Mouse (Mus musculus): ENCODE results near the gene Palld. TPM values are rescaled to one million over a fixed set of nuclear protein-coding genes. Genes with fewer than 3 reads are reported as not detected.

Palld gene
- total RNA-seq, 1 experiment from 2014 or later = 35.1 TPM

DNA sequence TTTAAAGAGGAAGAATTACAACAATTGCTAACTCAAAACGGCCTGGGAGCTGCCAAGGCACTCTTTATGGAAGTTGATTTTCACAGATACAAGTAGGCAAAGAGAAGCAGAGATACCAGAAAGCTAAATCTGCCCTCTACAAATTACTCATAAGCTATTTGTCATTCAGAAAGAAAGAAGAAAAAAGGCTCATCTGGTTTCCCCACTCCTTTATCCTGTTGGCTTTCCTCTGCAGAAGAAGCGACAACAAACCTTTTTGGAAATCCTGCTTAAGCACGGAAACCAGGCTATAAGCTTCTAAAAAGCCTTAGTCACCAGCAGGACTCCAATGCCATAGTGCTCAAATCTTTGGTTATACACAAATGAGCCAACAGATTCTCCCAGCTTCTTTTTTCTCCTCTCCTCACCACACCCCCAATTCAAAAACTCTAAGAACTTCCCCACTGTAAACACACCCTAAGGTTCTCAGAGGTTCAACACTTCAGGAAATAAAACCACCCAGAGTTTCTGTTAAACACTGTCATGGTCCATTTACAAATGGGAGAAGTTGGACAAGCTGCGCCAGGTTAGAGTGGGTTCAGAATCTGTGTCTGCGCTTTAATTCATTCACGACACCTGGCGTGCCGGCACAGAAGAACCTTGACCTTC lies 349.6 kb downstream of the Palld start:
- no peak for DNase-seq

DNA sequence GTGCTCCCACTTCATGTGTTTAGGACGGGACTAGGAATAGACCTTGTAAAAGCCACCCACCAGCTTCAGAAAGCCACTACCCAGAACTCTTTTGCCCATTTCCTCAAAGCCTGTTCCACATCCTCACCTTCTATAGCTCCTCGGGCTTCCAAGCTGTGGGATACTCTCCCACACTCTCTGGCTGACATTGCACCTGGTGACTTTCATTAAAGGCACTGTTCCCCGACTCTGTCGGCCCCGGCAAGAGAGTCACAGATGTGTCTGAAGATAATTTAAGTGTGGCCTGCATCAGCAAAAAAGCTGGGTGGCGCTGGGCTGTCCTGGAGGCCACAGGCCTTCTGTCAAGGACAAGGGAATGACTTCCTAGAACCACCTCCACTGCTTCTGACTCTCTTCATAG lies 350.3 kb downstream of the Palld start:
- DNase-seq = peak; percentile 37

DNA sequence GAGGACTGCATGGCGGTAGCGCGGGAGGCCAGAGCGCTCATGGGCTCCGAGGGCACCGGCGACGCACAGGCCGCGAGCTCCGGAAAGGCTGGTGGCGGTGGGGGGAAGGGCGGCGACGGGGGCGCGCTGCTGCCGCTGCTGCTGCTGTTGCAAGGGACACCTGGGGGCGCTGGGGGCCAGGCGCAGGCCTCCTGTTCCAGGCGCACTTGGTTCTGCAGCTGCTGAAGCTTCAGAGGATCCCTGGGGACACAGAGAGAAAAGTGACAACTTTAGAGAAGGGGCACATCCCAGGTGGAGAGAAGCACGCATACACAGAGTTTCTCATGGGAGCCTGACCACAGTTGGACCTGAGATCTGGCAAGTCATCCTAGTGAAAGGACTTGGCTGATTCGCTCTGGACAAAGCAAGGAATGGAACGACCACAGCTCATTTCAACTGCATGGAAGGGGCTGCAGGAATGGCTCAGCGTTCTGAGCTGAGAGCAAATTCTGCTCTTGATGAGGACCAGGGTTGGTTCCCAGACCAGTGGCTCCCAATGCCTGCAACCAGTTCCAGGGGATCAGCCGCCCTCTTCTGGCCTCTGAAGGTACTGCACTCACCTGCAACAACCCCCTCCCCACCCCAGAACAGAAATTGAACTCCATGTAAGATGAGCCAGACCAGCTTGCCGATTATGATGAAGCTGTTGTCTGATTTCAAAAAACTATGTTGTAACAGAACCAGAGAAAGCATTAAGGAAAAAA lies 352.3 kb downstream of the Palld start:
- DNase-seq = no peak

DNA sequence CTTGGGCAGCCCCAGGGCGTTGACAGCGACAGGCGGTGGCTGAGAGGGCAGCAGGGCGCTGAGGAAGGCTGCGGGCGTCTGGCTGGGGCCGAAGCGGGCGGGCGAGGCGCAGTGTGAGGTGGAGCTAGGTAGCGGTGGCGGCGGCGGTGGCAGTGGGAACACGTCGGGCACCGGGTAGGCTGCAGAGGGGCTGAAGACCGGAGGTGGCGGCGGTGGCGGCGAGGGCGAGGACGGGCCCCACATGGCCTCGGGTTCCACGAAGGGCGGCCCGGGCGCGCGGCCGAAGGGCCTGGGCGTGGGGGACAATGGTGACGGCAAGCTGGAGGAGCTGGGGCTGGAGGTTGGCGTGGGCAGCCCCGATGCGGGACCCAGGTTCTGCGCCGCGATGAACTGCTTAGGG lies 352.9 kb downstream of the Palld start:
- DNase-seq = no peak

DNA sequence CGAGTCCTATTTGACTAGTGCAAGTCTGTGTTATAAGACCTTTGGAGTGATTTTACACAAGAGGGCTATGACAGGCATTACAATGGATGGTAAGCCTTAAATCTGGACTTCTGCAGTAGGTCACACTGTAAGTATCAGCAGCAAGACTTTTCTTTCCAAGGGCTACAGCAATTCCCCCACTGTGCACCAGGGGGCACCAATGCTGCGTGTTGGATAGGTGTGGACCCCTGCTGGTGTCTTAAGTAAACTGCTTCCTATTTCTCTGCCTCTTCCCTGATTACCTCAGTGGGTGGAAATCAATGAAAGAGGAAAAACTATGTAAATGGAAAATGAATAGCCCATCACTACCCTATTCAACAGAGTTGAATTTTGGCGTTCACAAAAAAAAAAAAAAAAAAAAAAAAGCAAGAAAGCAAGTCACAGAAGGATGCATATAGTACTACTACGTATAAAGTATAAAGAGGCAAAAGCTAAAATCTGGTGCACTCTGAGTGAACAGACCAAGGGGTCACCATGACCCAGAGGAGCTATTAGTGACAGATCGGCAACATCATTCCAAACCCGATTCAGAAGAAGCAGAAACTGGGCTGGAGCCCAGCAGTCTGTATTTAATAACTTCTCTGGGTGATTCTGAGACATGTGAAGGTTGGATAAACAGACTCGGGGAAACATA lies 362.5 kb downstream of the Palld start:
- peak; percentile 90 for DNase-seq

DNA sequence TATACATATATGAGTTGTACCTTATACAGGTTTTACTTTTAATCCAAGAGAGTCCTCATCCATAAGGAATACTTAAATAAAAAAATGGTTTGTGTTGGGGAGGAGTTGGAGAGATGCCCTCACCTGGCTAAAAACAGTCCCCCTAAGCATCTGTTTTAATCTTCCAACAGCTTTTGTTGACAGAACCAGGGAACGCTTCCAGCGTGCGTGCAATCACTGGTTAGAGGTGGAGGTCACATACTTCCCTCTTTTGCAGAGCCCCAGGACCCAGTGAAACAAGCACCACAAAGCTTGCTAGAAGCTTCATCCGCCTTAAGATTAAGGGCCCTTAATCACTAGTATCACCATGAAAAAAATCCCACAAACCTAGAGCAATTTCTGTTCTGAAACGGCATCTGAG lies 365.0 kb downstream of the Palld start:
- no peak for DNase-seq

DNA sequence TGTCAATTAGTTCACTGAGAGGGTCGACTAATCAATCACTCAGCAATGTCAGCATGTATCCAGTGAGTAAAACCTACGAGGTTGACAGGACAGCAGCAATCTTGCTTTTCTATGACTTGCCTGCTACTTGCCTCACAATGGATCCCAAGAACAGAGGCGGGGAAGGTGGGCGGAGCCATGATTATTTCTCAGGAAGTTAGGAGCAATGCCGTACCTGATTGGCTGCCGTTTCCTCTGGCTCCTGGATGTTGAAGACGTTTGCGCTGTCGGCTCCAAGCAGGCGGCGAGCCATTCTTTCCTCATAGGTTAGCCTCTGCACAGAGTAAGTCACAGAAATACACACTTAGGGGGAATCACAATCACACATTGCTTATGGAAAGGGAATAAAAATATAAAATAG lies 367.0 kb downstream of the Palld start:
- no peak for DNase-seq

DNA sequence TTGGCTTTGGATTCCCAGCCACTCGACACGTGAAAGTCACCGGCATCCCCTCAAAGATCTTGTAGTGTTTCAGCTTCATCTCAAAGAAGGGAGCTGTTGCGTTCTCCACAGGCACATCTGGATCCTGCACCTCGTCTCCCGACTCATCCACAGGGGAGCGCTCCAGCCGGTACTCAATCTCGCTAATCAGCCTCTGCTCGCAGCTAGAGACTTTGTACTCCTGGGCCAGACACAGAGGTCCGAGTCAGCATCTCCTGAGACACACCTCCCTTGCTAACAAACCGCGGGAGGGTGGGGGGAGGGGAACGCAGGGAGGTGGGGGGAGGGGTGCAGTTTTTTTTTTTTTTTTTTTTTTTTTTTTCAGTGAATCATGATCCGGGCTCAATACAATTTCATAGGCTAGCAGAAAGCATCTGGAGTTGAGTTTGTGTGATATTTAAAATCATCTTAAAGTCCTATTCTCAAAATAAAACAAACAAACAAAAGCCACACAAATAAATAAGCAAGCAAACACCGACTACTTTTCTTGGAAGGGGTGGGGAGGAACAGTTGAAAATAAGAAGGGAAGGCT lies 369.0 kb downstream of the Palld start:
- no peak for DNase-seq

DNA sequence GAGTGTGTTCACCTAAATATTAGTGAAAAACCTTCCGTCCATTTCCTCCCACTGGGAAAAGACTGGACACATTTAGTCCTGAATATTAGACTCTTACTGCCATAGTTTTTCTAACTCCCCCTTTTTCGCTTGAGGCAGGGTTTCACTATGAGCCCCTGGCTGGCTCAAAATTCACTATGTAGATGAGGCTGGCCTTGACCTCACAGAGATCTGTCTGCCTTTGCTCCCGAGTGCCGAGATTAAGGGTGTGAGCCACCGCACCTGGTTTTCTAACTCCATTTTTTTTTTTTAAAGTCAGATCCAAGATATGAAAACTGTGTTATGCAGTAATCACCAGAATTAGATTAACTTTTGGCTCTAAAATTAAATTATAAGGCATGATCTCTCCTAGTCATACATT lies 369.7 kb downstream of the Palld start:
- no peak for DNase-seq

DNA sequence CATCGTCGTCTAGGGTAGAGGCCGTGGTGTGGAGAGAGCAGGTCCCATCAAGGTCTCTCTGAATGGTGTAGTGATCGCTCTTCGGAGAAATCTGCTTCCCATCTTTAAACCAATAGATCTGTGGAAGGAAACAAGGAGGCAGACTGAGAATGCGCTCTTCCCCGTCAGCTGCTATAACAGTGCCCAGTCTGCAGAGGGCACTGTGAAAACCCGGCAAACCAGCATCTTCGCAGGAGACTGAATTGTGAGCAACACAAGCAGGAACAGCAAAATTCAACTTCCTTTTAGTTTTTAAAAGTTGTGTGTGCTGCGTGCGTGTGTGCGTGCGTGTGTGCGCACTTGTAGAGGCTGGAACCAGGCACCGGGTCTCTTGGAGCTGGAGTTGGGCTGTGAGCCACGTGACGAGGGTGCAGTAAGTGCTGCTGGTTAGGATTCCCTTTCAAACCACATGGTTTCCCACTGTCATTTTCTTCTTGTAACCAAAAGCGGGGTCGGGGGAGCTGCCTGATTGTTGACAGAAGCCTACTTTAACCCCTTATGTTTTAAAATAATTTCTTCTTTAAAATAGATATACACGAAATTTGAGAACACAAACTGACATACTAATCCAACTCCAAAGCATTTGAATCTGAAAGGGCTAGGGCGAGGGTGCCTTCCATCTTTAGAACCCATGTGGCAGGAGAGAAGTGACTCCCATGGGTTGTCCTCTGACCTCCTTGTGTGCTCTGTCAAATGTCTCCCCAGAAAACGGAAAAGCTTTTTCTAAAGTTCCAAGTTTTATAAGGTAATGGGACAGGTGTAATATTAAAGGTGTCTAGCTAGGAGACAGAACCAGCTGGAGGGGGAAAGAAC lies 370.3 kb downstream of the Palld start:
- no peak for DNase-seq

DNA sequence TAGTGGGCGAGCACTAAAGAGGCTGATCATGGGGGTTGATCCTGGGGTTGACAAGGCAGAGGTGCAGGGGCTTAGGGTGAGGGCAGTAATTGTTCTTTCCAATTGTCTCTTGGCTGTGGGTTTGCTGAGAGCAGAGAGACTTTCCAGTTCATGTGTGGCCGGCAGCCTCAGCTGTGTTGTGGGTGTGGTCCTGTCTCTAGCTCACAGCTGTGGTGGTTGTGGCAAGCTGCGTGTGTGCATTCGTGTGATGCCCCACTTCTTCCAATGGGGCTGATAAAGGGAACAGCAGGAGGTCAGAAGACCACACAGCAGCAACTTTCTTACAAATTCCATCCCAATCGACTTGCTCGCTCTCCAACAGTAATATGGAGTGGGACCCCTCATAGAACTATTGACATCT lies 373.8 kb downstream of the Palld start:
- DNase-seq = no peak

DNA sequence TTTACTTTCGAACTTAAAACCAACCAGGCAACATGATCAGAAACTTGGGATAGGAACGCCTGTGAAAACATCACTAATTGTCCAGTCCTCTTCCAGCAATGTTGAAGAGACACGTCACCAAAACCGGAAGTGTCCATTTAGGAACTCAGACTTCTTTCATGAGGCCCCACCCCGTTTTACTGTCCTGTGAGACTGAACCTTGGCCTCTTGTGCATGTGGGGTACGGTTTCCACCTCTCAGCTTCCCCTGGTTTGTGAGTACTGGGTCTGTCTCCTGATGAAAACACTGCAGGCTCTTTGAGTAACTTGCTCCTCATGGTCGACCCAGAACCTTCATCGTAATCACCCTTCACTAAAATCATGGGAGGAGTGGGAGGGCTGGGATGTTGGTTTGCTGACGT lies 374.3 kb downstream of the Palld start:
- DNase-seq = no peak

DNA sequence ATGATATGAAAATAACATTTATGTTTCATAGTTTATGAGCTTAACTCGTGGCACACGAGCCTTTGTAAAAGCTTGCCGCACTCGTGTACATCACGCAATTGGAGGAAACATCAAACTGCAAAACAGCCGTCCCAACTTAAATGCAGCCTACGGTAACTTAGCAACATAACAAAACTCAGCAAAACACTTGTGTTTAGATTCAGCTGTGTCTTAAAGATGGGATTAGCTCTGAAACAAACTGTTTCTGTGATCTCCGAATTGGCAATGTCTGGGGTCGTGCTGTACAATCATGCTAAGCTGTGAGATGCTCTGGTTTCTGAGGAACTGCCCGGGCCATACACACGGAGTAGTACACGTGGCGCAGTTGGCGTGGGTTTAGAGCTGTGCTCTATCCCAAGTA lies 375.5 kb downstream of the Palld start:
- DNase-seq = no peak

DNA sequence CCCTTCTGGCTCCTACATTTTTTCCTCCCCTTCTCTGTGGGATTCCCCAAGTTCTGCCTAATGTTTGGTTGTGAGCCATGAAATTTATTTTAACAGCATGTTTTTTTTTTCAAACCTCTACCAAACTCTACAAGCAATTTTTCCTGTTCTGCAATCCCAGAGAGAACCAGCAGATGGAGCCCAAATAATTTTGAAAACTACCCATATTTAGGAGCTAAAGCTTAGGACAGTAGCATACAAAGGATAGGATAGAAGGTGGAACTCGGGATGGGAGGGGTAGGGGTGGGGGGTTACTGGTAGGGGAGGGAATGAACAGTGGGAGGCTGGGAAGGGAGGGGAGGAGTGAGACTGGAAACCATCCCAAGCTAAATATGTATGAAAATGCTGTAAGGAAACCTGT lies 380.4 kb downstream of the Palld start:
- DNase-seq = peak; percentile 27

DNA sequence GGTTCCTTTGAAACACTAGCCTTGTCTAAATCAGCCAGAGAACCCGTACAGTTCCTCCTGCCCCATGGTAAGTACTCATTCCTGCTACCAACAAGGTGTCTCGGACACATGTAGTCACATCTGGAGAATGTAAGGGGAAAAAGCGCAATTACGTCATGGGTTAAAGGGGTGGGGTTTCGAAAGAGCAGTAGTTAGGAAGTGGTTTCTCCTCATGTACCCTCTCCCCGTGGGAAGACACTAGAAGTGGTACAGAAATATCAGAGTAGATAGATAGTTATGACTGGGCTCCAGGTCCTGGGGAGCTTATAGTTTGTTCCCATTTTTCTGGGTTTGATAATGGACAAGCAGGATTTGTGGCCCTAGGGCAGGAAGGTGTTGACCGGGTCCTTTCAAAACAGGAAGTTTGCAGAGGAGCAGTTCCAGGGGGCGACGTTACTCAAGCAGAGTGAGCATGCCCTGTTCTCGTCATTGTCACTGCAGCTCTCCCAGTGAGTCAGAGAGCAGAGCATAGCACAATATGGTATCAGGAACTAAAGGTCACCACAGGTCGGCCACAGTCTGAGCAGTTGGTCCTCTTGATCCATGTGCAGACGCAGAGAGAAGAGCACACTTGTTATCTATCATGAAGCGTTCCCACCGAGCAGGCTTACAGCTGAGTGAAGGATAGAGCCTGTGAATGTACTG lies 384.8 kb downstream of the Palld start:
- peak; percentile 28 for DNase-seq

DNA sequence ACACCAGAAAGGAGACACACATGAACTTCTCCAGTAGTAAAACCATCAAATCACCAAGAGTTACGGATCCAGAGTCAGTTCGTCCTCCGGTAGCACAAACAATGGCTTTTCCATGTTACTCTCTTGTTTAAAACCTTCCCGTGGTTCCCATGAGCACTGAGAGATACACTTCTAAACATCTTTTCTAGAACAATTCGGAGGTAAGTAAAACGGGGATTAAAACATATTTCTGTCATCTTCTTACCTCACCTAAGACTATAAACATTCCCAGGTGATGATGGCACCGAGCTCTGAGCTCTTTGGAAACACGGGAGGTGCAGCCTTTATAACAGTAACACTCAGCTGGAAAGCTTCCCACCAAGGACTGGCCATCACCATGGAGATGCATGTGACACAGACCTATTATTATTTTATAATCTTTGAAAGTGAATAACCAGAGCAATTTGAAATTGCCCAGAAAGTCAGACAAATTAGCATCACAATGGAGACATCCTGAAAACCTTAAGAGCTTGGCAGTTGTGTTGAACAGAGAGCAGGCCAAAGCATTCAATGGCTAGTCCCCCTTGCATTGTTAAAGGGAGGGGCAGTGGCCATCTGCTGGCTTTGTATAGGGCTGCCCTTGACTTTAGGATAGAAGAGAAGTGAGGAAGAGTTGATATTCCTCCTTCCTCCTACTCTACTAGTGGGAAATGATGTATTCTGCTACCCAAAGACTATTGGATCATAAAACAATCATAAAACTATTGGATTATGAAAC lies 385.6 kb downstream of the Palld start:
- DNase-seq = no peak

DNA sequence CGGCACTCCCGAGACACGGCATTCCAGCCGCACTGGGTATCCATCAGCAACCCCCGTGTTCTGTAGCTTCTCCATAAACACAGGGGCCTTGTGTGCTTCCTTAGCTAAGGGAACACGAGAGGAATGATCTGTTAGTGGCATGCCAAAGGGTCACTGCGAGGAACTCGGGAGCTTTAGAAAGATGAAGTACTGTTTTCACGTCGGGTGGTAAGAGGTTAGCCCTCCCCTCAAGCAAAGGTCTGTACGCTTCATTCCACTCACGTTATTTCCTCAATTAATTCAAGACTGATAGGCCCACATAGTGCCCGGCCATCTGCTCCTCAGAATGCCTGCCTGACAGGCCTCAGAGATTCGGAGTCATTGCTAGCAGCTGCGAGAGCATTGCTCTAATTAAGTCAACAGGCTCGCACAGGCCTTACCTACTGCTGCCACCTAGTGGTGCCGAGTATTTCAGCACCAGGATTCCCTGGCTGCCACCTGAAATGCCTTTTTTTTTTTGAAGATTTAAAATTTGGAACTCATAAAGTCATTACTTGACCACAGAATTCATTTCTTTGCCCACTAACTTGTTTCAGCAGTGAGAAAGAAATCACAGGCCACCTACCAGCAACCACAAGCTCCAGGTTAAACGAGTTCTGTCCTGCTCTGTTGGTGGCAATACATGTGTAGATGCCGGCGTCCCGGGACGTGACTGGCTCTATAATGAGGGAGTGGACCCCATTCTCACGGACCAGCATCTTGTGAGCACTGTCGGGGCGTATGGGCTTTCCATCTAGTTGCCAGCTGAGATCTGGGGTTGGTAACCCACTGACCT lies 386.4 kb downstream of the Palld start:
- DNase-seq = peak; percentile 85

DNA sequence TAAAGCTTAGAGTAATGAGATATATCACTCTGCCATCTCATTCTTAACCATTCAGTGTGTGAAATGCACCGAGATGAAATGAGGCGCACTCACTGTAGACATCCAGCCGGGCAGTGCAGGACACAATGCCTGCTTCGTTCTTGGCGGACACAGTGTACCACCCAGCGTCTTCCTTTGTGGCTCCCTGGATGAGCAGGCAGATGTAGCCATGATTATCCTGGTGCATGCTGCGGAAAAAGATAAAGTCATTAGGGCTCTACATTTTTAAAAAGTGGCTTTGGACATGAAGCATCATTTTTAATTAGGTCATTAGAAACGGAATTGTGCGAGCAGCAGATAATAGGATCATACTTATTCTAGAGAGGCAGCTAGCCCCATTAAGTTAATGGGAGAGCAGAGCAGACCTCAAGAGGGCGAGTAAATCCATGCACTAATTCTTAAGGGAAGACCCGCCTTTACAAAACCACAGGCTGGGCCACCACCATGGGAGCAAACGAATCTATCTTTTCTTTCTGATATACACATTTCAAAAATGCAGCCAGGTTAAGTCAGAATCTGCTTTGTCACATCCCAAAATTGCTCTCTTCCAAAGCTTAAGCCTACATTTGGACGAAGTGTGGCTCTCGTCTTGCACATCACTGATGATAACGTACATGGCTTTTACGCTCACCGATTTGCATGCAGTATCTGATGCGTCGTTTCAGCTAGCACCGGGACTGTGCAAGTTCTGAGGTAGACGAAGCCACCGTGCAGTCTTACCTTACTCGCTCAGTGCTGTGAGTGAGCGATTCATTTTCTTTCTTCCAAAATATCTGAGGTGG lies 387.2 kb downstream of the Palld start:
- DNase-seq = no peak

DNA sequence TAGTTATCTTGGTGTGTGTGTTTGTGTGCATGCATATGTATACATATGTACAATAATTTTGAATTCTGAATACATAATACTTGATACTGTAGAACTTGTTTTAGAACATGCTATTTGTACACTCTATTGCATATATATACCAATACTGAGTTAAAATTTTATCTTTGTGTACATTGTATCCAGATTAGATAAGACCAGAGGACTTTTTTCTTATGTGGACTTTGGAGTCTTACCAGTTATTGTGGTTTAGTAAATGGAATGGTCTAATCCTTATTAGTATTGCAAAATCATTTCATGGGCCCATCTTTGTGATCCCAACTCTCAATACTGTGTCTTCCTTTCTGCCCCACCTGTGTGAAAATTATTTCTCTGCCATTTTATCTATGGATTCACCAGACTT lies 400.2 kb downstream of the Palld start:
- no peak for DNase-seq
